Mouse (Mus musculus) kidney, embryonic 16.5 days (tissue): ENCODE results near the gene Speg. TPM values are rescaled to one million over a fixed set of nuclear protein-coding genes. Genes with fewer than 3 reads are reported as not detected.

Source experiments
- ATAC-seq: fragments of 200-750 bp; cut with Nextera tagmentation; 2 replicates; pipeline ENCODE4 v1.8.0; 2017; ENCODE audit warnings: moderate TSS enrichment; ENCODE audit not compliant: low FRiP score, low TSS enrichment
- H3K27ac ChIP-seq: fragments of 300-500 bp; sonication (generic); 2 replicates; pipeline ENCODE4 v1.5.1; 2014; ENCODE audit warnings: low read length
- H3K27me3 ChIP-seq: fragments of 300-500 bp; sonication (generic); 2 replicates; pipeline ENCODE4 v1.6.1; 2014; ENCODE audit warnings: low read length, control low read depth, mixed read lengths; ENCODE audit not compliant: insufficient read depth
- H3K36me3 ChIP-seq: fragments of 300-500 bp; sonication (generic); 2 replicates; pipeline ENCODE4 v1.6.1; 2014; ENCODE audit warnings: low read length, control low read depth, mixed read lengths; ENCODE audit not compliant: insufficient read depth
- H3K4me1 ChIP-seq: fragments of 300-500 bp; sonication (generic); 2 replicates; pipeline ENCODE4 v1.6.1; 2014; ENCODE audit warnings: low read length, control low read depth, mixed read lengths; ENCODE audit not compliant: insufficient read depth
- H3K4me2 ChIP-seq: fragments of 300-500 bp; sonication (generic); replicated peaks from 2 replicates; pipeline ENCODE4 v1.6.1; 2014; ENCODE audit warnings: low read depth, low read length
- H3K4me3 ChIP-seq: fragments of 300-500 bp; sonication (generic); 2 replicates; pipeline ENCODE4 v1.5.1; 2014; ENCODE audit warnings: mild to moderate bottlenecking, low read length
- H3K9ac ChIP-seq: fragments of 300-500 bp; sonication (generic); replicated peaks from 2 replicates; pipeline ENCODE4 v1.6.1; 2014; ENCODE audit warnings: low read length
- H3K9me3 ChIP-seq: fragments of 300-500 bp; sonication (generic); 2 replicates; pipeline ENCODE4 v1.6.1; 2016; ENCODE audit warnings: low read length, control low read depth
- WGBS: fragments of 180-500 bp; shearing (Covaris S2); extraction: QIAGEN DNeasy Blood & Tissue Kit; methylation state at CpG from one replicate; pipeline ENCODE4 v1.1.7; 2014; 5-methylcytosine and 5-hydroxymethylcytosine counted together
- polyA plus RNA-seq: library from polyadenylated mRNA; unstranded; fragments of >200 nt; fragmentation: Nextera tagmentation; extraction: Ambion mirVana; gene quantifications from 2 replicates; pipeline ENCODE4 v1.2.1, GENCODE M21; 2015

Speg gene
- polyA plus RNA-seq, 1 experiment from 2014 or later = 61.4 TPM

GRCm38 (mm10) chr1:75480735-75481134 is 105.6 kb downstream of the Speg start:
- peaks cover 35% of the 10 kb centered on the region for H3K4me1 ChIP-seq
- H3K4me3 ChIP-seq = no peak overlapping the region
- H3K27me3 ChIP-seq = peaks cover 57% of the 10 kb centered on the region
- no peak overlapping the region for H3K9ac ChIP-seq
- H3K9me3 ChIP-seq = no peaks in the 10 kb centered on the region
- H3K27ac ChIP-seq = no peak overlapping the region
- ATAC-seq = no peak
- peaks cover 9% of the 10 kb centered on the region for H3K36me3 ChIP-seq
- H3K4me2 ChIP-seq = no peak overlapping the region
- WGBS = 89% methylated on average over 7 of the region's 7 CpGs

Other genes starting within 250 kb of the Speg start
- gene Slc23a3, start 241.4 kb upstream of the Speg start, polyA plus RNA-seq = 5.9 and 6.2 TPM in 2 replicates
- 51.1 and 54.4 TPM in 2 replicates for gene Cnppd1, start 232.6 kb upstream of the Speg start, polyA plus RNA-seq
- 56.3 and 59.8 TPM in 2 replicates for gene Retreg2, start 232.5 kb upstream of the Speg start, polyA plus RNA-seq
- 48.4 and 51.0 TPM in 2 replicates for gene Zfand2b, start 206.7 kb upstream of the Speg start, polyA plus RNA-seq
- 36.4 and 37.2 TPM in 2 replicates for gene Abcb6, start 194.9 kb upstream of the Speg start, polyA plus RNA-seq
- gene Ankzf1, start 183.1 kb upstream of the Speg start, polyA plus RNA-seq = 29.2 and 30.1 TPM in 2 replicates
- gene Atg9a, start 183.1 kb upstream of the Speg start, polyA plus RNA-seq = 33.0 and 36.0 TPM in 2 replicates
- gene Glb1l, start 164.5 kb upstream of the Speg start, polyA plus RNA-seq = 57.4 and 63.8 TPM in 2 replicates
- gene Stk16, start 164.5 kb upstream of the Speg start, polyA plus RNA-seq = 153 and 169 TPM in 2 replicates
- gene Tuba4a, start 155.4 kb upstream of the Speg start, polyA plus RNA-seq = 96.3 and 102 TPM in 2 replicates
- not detected in 2 replicates for gene A630095N17Rik, start 143.2 kb upstream of the Speg start, polyA plus RNA-seq
- gene Dnajb2, start 138.9 kb upstream of the Speg start, polyA plus RNA-seq = 41.3 and 45.7 TPM in 2 replicates
- gene Ptprn, start 110.8 kb upstream of the Speg start, polyA plus RNA-seq = 0.54 and 0.87 TPM in 2 replicates
- gene Resp18, start 96.9 kb upstream of the Speg start, polyA plus RNA-seq = 1.0 and 3.0 TPM in 2 replicates
- gene Dnpep, start 57.3 kb upstream of the Speg start, polyA plus RNA-seq = 168 and 184 TPM in 2 replicates
- 41.6 and 53.6 TPM in 2 replicates for gene Des, start 15.0 kb upstream of the Speg start, polyA plus RNA-seq
- gene Gmppa, start 60.6 kb downstream of the Speg start, polyA plus RNA-seq = 91.4 and 91.6 TPM in 2 replicates
- 1.00 and 1.5 TPM in 2 replicates for gene Asic4, start 75.1 kb downstream of the Speg start, polyA plus RNA-seq
- gene Chpf, start 104.0 kb downstream of the Speg start, polyA plus RNA-seq = 37.9 and 38.6 TPM in 2 replicates
- 0.77 and 0.99 TPM in 2 replicates for gene Tmem198, start 104.2 kb downstream of the Speg start, polyA plus RNA-seq
- 55.7 and 60.9 TPM in 2 replicates for gene Obsl1, start 131.2 kb downstream of the Speg start, polyA plus RNA-seq
- 7.8 and 10.7 TPM in 2 replicates for gene Inha, start 131.8 kb downstream of the Speg start, polyA plus RNA-seq
- 28.8 and 30.6 TPM in 2 replicates for gene Stk11ip, start 146.2 kb downstream of the Speg start, polyA plus RNA-seq
- 24.5 and 24.9 TPM in 2 replicates for gene Slc4a3, start 171.0 kb downstream of the Speg start, polyA plus RNA-seq